Mouse (Mus musculus): Measurements from ENCODE around the gene Agfg2. TPM values are rescaled to one million over a fixed set of nuclear protein-coding genes. Genes with fewer than 3 reads are reported as not detected.

Gene Agfg2
- total RNA-seq (2023): 22.2 TPM

DNA sequence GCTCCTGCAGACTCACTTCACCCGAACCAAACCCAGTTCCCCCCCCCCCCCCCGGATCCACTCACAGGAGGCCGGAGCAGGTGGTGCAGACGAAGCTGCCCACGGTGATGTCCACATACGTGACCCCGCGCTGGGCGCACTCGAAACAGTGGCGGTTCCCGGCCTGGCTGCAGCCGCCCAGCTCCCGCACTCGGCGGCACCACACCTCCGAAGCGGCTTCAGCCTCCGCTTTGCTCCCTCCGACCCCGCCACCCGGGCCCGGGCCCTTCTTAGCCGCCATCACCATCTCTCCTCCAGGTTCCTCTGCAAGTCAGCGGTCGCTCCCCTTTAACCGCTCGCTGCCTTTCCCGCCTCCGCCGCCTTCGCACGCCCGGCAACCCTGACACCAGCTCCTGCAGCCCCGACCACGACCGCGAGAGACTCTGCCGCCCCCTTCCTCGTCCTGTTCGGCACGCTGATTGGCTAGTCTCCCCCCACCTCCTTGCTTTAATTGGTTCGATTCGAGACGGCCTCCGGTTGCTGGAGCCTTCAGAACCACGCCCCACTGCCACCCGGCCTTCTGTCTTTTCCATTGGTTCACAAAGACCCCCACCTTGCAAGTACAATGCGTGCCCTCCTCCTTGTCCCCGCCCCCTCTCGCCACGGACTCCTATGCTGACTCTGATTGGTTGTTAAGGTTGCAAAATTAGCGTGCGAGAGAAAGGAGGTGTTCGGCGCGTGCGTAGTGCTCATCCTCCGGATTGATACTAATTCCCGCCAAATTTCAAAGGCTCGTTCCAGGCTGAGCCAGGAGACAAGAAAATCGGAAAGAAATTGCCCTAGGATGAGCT lies at the start of gene Agfg2:
Gene Agfg2, minus strand, starts transcription at position 433 of the 830 bp plus-strand sequence.

DNA sequence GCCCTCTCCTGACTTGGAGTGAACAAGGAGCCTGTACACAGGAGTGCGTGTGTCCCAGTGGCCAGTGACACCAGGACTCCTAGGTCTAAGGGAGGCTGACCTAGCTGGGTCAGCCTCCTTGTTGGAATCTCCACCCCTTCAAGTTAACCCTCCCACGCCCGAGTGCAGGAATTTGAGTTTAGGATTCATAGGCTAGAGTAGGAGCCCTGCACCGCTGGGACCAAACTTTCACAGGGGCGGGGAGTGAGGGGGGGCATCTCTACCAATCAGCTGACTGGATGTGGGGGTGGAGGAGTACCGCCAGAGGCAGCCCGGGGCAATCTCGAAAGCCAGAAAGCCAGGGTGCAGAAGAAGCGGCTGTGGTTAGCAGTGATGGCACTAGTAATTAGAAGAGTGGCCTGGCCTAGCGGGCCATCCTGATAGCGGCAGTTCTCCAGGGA lies 38.9 kb downstream of the Agfg2 start, which contains the start of gene Irs3:
Gene Irs3, minus strand, starts transcription at position 63 of the 440 bp plus-strand sequence.

DNA sequence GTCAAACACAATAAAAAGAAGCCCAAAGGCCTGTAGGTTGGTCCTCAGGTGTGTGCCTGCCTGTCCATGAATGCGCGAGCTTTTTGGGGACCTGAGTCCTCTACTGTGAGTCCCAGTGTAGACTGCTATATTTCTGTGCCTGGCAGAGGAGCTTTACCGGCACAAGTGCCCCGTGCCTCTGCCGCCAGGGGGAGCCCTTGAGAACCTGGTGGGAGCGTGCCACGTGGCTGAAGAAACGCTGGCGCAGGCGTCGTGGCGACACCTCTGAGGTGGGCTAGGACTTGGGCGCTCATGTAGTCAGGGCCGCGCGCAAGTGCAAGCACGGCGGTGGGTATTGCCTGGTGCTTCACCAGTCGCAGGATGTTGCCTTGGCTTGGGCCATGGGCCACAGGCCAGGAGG lies 43.5 kb downstream of the Agfg2 start, which contains the start of gene Sap25:
Gene Sap25, plus strand, starts transcription at position 281 of the 400 bp plus-strand sequence.

DNA sequence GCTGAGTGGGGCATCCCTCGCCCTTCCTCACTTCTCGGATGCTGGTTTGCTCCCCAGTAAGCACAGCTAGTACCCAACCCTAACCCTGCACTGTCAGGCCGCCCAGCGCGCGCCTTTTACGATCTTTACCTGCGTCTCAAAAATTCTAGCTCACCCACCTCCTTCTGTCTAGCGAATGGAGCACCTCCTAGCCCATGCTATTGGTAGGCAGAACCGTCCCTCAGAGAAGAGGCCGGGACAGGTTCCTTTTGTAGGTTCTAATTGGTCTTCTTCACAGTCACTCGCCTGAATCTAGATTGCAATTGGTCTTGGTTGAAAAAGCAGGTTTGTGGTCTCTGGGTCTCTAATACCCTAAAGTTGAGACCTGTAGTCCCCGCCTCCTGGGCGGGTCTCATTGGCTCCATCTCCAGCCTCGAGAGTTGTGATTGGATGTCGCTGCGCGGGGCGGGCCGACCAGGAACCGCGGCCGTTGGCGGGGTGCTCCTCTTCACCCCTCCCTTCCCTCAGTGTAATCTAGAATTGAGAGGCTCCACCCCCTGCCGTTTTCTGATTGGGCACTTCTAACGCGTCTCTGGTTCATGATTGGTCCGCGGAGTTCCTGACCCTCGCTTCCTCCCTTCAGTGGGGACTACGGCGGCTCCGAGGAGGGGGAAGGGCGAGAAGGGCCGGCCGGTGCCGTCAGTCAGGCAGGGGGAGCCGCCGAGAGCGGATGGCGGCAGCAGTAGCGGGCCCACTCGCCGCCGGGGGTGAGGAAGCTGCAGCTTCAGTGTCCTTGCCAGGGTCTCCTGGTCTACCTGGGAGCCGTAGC lies 55.8 kb downstream of the Agfg2 start, which contains the start of the genes Fbxo24, Lrch4 and Gm20605:
Gene Fbxo24, minus strand, starts transcription at position 505 of the 808 bp plus-strand sequence.
Gene Lrch4, plus strand, starts transcription at position 624 of the 808 bp plus-strand sequence.
Gene Gm20605, plus strand, starts transcription at position 678 of the 808 bp plus-strand sequence.

DNA sequence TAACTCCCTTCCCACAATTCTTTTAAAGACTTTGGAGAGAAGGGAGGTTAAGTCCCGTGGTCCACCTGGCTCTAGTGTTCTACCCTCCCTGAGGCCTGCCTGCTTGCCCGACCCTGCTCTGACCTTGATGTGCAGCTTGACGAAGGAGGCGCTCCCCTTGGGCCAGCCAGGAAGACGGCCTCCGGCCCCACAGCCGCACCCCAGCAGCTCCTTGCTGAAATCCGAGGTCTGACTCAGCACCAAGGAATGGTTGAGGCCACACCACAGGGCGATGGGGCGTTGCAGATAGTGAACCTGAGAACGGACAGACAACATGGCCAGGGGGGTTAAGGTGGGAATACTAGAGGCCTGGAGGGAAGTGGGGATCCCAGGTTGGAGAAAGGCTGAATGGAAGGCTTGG lies 71.0 kb downstream of the Agfg2 start, which contains the start of gene Pcolce:
Gene Pcolce, minus strand, starts transcription at position 235 of the 400 bp plus-strand sequence.

DNA sequence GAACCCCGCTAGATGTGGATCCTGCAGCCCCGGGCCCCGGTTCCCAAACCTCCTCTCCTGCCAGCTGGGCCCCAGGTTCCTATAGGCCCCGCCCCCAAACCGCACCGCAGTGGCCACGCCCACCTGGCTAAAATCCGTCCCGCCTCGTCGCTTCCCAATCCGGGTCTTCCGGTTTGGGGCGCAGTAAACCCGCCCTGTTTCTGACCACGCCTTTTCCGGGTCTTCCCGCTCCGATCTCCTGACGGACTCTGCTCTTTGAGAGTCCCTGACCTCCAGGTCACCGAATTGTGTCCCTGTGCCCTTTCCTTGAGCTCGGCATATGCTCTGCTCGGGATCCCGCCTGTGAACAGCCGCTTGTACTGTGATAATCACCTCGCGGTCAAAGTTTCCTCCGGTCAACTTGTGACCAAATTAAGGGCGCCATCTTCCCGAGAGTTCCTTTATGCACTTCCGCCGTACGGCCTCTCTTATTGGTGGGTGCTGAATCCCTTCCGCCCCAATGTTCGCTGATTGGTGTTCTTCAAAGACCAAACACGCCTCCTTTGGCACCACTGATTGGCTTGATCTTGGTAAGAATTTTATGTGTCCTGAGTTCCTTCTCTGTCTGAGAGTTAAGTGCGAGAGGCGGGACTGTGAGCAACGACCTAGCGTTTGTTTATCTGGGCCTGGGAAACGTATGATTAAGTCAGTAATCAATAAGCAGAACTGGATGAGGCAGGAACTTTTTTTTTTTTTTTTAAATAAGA lies 83.7 kb downstream of the Agfg2 start, which contains the start of gene Mospd3:
Gene Mospd3, minus strand, starts transcription at position 440 of the 746 bp plus-strand sequence.

Other genes with a start within 250 kb of the Agfg2 start
- gene Zan, start 207.7 kb downstream of the Agfg2 start, total RNA-seq (2023): 0.03 TPM
- 30.3 TPM for gene Pop7, start 182.2 kb downstream of the Agfg2 start, total RNA-seq (2023)
- 92.9 TPM for gene Gigyf1, start 166.2 kb downstream of the Agfg2 start, total RNA-seq (2023)
- gene Epo, start 151.5 kb downstream of the Agfg2 start, total RNA-seq (2023): not detected
- gene Gnb2, start 151.2 kb downstream of the Agfg2 start, total RNA-seq (2023): 300 TPM
- gene Actl6b, start 131.2 kb downstream of the Agfg2 start, total RNA-seq (2023): not detected
- not detected for gene Tfr2, start 114.9 kb downstream of the Agfg2 start, total RNA-seq (2023)
- gene Mospd3, start 83.7 kb downstream of the Agfg2 start, total RNA-seq (2023): 24.1 TPM
- 1.2 TPM for gene Pcolce, start 70.9 kb downstream of the Agfg2 start, total RNA-seq (2023)
- gene Fbxo24, start 55.7 kb downstream of the Agfg2 start, total RNA-seq (2023): 0.34 TPM
- gene Lrch4, start 55.6 kb downstream of the Agfg2 start, total RNA-seq (2023): 171 TPM
- gene Gm20605, start 55.6 kb downstream of the Agfg2 start, total RNA-seq (2023): 44.2 TPM
- gene Sap25, start 43.4 kb downstream of the Agfg2 start, total RNA-seq (2023): 81.9 TPM
- not detected for gene Irs3, start 39.0 kb downstream of the Agfg2 start, total RNA-seq (2023)
- 1.3 TPM for gene Nyap1, start 56.9 kb upstream of the Agfg2 start, total RNA-seq (2023)
- gene Tsc22d4, start 61.0 kb upstream of the Agfg2 start, total RNA-seq (2023): 190 TPM
- 22.6 TPM for gene Ppp1r35, start 94.1 kb upstream of the Agfg2 start, total RNA-seq (2023)
- gene Mepce, start 102.9 kb upstream of the Agfg2 start, total RNA-seq (2023): 196 TPM
- gene Zcwpw1, start 103.1 kb upstream of the Agfg2 start, total RNA-seq (2023): 26.4 TPM
- 1.9 TPM for gene Pilra, start 151.6 kb upstream of the Agfg2 start, total RNA-seq (2023)
- gene Pilrb1, start 173.4 kb upstream of the Agfg2 start, total RNA-seq (2023): 2.2 TPM
- gene Pilrb2, start 187.1 kb upstream of the Agfg2 start, total RNA-seq (2023): 3.6 TPM
- not detected for gene Cyp3a13, start 236.9 kb upstream of the Agfg2 start, total RNA-seq (2023)